Mouse (Mus musculus): ENCODE data around the gene Cyld.

DNA sequence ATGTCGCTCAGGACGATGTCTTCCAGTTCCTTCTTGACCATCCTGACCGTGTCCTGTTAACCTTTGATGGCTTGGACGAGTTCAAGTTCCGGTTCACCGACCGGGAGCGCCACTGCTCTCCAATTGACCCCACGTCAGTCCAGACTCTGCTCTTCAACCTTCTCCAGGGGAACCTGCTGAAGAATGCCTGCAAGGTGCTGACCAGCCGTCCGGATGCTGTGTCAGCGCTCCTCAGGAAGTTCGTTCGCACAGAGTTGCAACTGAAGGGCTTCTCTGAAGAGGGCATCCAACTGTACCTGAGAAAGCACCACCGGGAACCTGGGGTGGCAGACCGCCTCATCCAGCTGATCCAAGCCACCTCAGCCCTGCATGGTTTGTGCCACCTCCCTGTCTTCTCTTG, 32.7 kb upstream of the Cyld start:
- TF ChIP-seq CTCF (IDR thresholded peaks at IDR 0.05; ENCODE audit: low read depth, low read length) (no peak), TAL1 (conservative IDR thresholded peaks at IDR 0.05; ENCODE audit: low read depth, low read length) (no peak)

Data from G1E (cell line).